Mouse (Mus musculus) forebrain, embryonic 10.5 days (tissue): ENCODE measurements around the gene 1700003F12Rik. TPM values are rescaled to one million over a fixed set of nuclear protein-coding genes. Genes with fewer than 3 reads are reported as not detected.

Source experiments
- DNase-seq: peaks from one replicate; pipeline ENCODE4 v3.0.0-alpha.2; 2017; ENCODE audit warnings: low spot score; ENCODE audit errors: extremely low spot score
- H3K27ac ChIP-seq: fragments of 300-500 bp; sonication (generic); 2 replicates; pipeline ENCODE4 v1.5.1; 2016; ENCODE audit warnings: mild to moderate bottlenecking
- H3K27me3 ChIP-seq: fragments of 300-500 bp; sonication (generic); 2 replicates; pipeline ENCODE4 v1.6.1; 2016; ENCODE audit warnings: mild to moderate bottlenecking; ENCODE audit not compliant: poor library complexity, severe bottlenecking
- H3K36me3 ChIP-seq: fragments of 300-500 bp; sonication (generic); replicated peaks from 2 replicates; pipeline ENCODE4 v1.6.1; 2016; ENCODE audit warnings: mild to moderate bottlenecking, moderate library complexity
- H3K4me1 ChIP-seq: fragments of 300-500 bp; sonication (generic); 2 replicates; pipeline ENCODE4 v1.6.1; 2016
- H3K4me3 ChIP-seq: fragments of 300-500 bp; sonication (generic); 2 replicates; pipeline ENCODE4 v1.5.1; 2016; ENCODE audit warnings: mild to moderate bottlenecking, moderate library complexity
- H3K9me3 ChIP-seq: fragments of 300-500 bp; sonication (generic); 2 replicates; pipeline ENCODE4 v1.6.1; 2016; ENCODE audit warnings: mild to moderate bottlenecking, moderate library complexity
- WGBS: fragments of 180-500 bp; shearing (Covaris S2); methylation state at CpG from one replicate; pipeline ENCODE4 v1.1.7; 2016; 5-methylcytosine and 5-hydroxymethylcytosine counted together
- polyA plus RNA-seq: library from polyadenylated mRNA; unstranded; fragments of >200 nt; fragmentation: Nextera tagmentation; extraction: Ambion mirVana; gene quantifications from 2 replicates; pipeline ENCODE4 v1.2.1, GENCODE M21; 2016

1700003F12Rik gene
- polyA plus RNA-seq, 1 experiment from 2014 or later, result 4.2 TPM

GRCm38 (mm10) chr2:154569071-154569748 lies 22.3 kb downstream of the 1700003F12Rik start:
- H3K27me3 ChIP-seq, result peaks cover 10% of the 10 kb centered on the region; the same call in 1 of the 2 replicates
- H3K27ac ChIP-seq, result peak overlapping the region; percentile 98
- H3K36me3 ChIP-seq, result peaks cover 26% of the 10 kb centered on the region
- peak; percentile 64 for DNase-seq
- H3K4me3 ChIP-seq, result peak overlapping the region; percentile 88
- under 1% methylated on average over 65 of the region's 70 CpGs for WGBS
- H3K9me3 ChIP-seq, result no peaks in the 10 kb centered on the region
- H3K4me1 ChIP-seq, result peaks cover 61% of the 10 kb centered on the region

DNA sequence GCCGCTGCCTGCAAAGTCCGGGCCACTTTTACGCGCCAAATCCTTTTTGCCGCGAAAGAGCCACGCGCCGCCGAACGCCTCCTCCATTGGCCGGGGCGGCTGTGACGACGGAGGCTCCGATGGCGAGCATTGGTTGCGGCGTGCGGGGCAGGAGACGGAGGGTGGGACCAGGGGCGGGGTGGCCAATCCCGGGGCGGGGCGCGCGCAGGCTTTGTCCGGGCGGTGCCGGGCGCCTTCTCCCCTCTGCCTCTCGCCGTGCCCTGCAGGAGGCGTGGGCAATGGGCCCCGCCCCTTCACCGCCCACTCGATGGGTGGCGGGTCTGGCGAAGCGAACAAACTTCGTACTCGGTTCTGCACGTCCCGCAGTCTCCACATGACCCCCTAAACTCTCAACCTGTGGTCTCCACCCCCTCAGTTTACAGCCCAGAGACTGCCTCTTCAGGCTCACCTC lies 23.0 kb downstream of the 1700003F12Rik start, which contains the start of gene E2f1:
Gene E2f1, minus strand, starts transcription at position 57 of the 451 bp plus-strand sequence.
- DNase-seq, result peak; percentile 98
- Histone ChIP-seq H3K9me3 (no peaks in the 10 kb centered on the region), H3K4me1 (peaks cover 61% of the 10 kb centered on the region), H3K27me3 (peaks cover 10% of the 10 kb centered on the region; the same call in 1 of the 2 replicates), H3K36me3 (peaks cover 20% of the 10 kb centered on the region), H3K4me3 (peak within 1 kb of the TSS; percentile 88), H3K27ac (peak within 1 kb of the TSS; percentile 98)
- under 1% methylated on average over 44 of the region's 44 CpGs for WGBS

DNA sequence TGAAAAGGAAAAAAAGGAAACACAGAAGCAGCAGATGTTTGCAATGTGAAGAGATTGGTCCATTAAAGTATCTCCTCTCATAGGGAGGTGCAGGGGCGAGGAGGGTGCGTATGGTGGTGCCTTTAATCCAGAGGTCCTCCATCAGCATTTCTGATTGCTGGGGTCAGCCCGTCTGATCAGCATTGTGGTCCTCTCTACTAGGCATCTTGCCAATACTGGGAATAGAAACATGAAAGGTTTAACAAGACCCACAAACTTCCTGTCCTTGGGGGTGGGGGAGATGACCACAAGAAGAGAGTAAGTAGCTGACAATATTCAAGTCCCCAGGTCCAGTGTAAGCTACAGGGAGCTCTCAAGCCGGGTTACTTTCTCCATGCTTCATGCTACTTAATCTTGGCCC lies 23.8 kb downstream of the 1700003F12Rik start:
- H3K27me3 ChIP-seq, result peaks cover 10% of the 10 kb centered on the region; the same call in 1 of the 2 replicates
- peak overlapping the region; percentile 88; the same call in 1 of the 2 replicates for H3K4me3 ChIP-seq
- no peaks in the 10 kb centered on the region for H3K9me3 ChIP-seq
- H3K36me3 ChIP-seq, result peaks cover 11% of the 10 kb centered on the region
- peaks cover 53% of the 10 kb centered on the region for H3K4me1 ChIP-seq
- 86% methylated on average over 4 of the region's 4 CpGs for WGBS
- DNase-seq, result no peak
- H3K27ac ChIP-seq, result peak overlapping the region; percentile 98

DNA sequence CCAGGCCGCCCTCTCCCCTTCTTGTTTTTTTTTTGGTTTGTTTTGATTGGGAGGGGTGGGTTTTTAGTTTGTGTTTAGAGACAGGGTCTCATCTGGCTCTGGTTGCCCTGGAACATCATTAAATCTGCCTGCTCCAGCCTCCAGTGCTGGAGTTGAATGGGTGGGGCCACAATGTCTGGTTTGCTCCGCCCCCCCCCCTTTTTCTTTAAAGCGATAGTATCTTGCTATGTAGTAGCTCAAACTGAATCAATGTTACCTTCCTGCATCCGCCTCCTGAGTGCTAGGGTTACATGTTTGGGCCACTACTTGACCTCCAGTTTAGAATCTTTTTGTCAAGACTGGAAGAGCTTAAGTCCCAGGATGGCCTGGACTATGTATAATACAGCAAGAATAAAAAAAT lies 24.4 kb downstream of the 1700003F12Rik start:
- Histone ChIP-seq H3K27ac (0 out of 2 replicates have a peak overlapping the region, but pooled peaks have one; percentile 98), H3K27me3 (peaks cover 10% of the 10 kb centered on the region; the same call in 1 of the 2 replicates), H3K9me3 (no peaks in the 10 kb centered on the region), H3K4me1 (peaks cover 50% of the 10 kb centered on the region), H3K36me3 (peaks cover 7% of the 10 kb centered on the region), H3K4me3 (peak overlapping the region; percentile 88; the same call in 1 of the 2 replicates)
- WGBS, result 90% methylated on average over 4 of the region's 4 CpGs
- no peak for DNase-seq

GRCm38 (mm10) chr2:154571976-154572375 lies 25.1 kb downstream of the 1700003F12Rik start:
- no peak overlapping the region for H3K27ac ChIP-seq
- DNase-seq, result no peak
- no peaks in the 10 kb centered on the region for H3K9me3 ChIP-seq
- peaks cover 50% of the 10 kb centered on the region for H3K4me1 ChIP-seq
- H3K36me3 ChIP-seq, result peaks cover 7% of the 10 kb centered on the region
- peaks cover 10% of the 10 kb centered on the region; the same call in 1 of the 2 replicates for H3K27me3 ChIP-seq
- H3K4me3 ChIP-seq, result no peak overlapping the region
- WGBS, result 88% methylated on average over 8 of the region's 8 CpGs

DNA sequence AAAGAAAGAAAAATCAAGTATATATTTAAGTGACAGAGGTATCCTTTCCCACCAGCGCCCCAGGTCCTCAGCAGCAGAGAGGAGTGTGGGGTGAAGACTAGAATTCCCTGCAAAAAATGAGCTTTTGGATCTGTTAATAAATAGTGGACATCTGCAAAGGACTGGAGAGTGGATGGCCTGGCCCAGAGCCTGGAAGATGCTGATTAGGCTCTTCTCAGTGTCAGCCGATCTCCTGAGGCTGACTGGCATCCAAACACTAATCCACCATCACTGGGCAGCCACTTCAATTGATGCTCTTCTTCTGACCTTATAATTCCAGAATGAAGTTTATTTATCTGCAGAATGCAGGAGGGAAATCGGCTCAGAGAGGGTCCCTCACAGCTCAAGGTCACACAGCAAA lies 26.1 kb downstream of the 1700003F12Rik start:
- H3K4me1 ChIP-seq, result peaks cover 50% of the 10 kb centered on the region
- no peaks in the 10 kb centered on the region for H3K9me3 ChIP-seq
- peaks cover 10% of the 10 kb centered on the region; the same call in 1 of the 2 replicates for H3K27me3 ChIP-seq
- H3K4me3 ChIP-seq, result no peak overlapping the region
- WGBS, result 83% methylated on average over 3 of the region's 3 CpGs
- DNase-seq, result no peak
- peaks cover 1% of the 10 kb centered on the region for H3K36me3 ChIP-seq
- no peak overlapping the region for H3K27ac ChIP-seq

DNA sequence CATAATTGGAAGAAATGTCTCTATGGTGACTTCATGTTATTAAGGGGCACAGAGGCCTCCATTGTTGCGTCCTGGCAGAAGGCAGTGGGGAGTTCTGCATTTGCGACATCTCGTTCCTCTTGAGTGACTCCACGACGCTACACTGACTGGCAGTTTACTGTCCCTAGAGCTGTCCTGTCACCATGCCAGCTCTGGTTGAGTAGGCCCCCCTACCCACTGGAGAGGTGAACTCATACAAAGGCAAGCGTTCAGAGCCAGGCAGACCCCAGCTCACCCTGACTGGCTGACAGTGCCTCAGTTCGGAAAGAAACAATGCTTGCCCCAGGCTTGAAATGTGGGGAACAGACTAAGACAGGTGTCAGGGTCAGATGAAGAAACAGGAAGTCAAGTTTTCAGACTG lies 27.4 kb downstream of the 1700003F12Rik start:
- H3K4me1 ChIP-seq, result peaks cover 38% of the 10 kb centered on the region
- DNase-seq, result no peak
- H3K36me3 ChIP-seq, result no peaks in the 10 kb centered on the region
- WGBS, result 76% methylated on average over 7 of the region's 7 CpGs
- H3K27ac ChIP-seq, result no peak overlapping the region
- H3K27me3 ChIP-seq, result peaks cover 10% of the 10 kb centered on the region; the same call in 1 of the 2 replicates
- no peaks in the 10 kb centered on the region for H3K9me3 ChIP-seq
- H3K4me3 ChIP-seq, result no peak overlapping the region

DNA sequence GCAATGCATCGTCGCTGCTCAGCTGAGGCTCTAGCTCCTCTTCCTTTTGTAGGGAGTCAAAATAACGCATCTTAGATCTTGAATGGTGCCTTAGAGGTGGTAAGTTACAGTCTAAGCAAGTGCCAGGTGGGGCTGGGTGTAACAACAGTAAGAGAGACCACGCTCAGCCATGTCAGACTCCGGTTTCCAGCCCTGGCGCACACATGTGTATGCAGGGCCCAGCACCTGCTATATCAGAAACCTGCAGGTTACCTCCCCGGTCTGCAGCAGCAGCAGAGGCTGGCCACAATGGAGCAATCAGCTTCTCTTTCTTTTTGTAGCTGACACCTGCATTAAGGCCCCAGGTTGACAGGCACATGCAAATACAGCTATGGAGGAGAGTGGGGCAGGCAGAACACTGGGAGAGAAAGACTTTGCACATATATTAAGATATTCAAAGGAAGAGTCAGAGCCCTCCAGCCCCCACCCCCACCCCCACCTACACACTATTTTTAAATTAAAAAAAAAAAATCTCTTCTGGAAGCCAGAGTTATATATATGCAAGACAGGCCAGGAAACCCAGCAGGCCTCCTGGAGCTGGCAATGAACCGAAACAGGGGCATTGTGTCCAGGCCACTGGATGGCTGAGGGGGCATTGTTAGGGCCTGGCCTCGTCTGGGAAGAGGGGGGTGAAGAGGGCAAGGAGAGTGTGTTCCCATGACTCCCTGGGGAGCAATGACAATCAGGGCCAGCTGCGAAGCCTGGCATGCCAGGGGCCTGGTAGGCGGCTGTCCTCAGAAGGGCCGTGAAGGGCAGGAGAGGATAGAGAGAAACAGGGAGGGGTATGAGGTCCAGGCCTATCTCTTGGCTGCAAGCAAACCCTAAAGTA lies 30.2 kb downstream of the 1700003F12Rik start:
- Histone ChIP-seq H3K4me3 (peak overlapping the region; percentile 20; the same call in 1 of the 2 replicates), H3K4me1 (peaks cover 20% of the 10 kb centered on the region)
- DNase-seq, result peak; percentile 42

DNA sequence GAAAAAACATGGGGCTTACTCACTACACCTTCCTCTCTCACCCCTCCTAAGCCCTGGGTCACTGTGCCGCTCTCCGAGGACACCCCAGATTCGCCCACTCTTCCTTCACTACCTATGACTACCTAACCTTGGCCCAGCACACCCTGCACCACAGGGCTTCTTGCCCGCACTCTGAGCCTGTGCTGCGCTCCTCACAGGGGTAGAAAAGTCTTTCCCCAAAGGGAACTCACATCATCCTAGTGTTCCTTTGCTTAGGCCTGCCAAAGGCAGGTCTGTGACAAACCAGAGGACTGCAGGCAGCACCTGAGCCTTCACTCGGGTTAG lies 30.8 kb downstream of the 1700003F12Rik start:
- DNase-seq, result no peak
- H3K27ac ChIP-seq, result peak overlapping the region; percentile 83
- H3K4me3 ChIP-seq, result no peak overlapping the region
- H3K9me3 ChIP-seq, result no peaks in the 10 kb centered on the region
- no peaks in the 10 kb centered on the region for H3K27me3 ChIP-seq
- WGBS, result 68% methylated on average over 6 of the region's 6 CpGs
- no peaks in the 10 kb centered on the region for H3K36me3 ChIP-seq
- H3K4me1 ChIP-seq, result peaks cover 20% of the 10 kb centered on the region

More for the DNA sequence above, 30.2 kb downstream of the 1700003F12Rik start:
- WGBS, result 39% methylated on average over 12 of the region's 12 CpGs
- Histone ChIP-seq H3K36me3 (no peaks in the 10 kb centered on the region), H3K27ac (peak overlapping the region; percentile 83), H3K27me3 (0 out of 2 replicates have a peak, but pooled peaks cover under 1% of the 10 kb centered on the region), H3K9me3 (no peaks in the 10 kb centered on the region)

- Histone ChIP-seq H3K9me3 (no peaks in the 10 kb centered on the region), H3K36me3 (no peaks in the 10 kb centered on the region), H3K4me1 (peaks cover 32% of the 10 kb centered on the region), H3K27me3 (no peaks in the 10 kb centered on the region), H3K4me3 (no peak overlapping the region), H3K27ac (peak overlapping the region; percentile 21; the same call in 1 of the 2 replicates)
- 90% methylated on average over 8 of the region's 8 CpGs for WGBS
- no peak for DNase-seq
Measured at GRCm38 (mm10) chr2:154580586-154580985, 33.7 kb downstream of the 1700003F12Rik start.

DNA sequence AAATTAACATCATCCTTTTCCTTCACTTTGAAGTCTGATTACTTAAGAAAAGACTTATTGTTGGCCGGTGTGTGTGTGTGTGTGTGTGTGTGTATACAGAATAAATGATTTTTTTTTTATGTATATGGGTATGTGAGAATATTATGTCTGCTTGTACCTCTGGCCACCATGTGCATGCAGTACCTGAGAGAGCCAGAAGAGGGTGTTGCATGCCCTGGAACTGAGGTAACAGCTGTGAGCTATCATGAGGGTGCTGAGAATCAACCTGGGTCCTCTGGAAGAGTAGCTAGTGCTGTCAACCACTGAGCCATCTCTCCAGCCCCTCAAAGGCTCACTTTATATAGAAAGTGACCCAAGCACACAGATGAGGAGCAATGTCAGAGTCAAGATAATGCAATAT lies 34.5 kb downstream of the 1700003F12Rik start:
- Histone ChIP-seq H3K36me3 (no peaks in the 10 kb centered on the region), H3K27ac (no peak overlapping the region), H3K27me3 (no peaks in the 10 kb centered on the region), H3K9me3 (no peaks in the 10 kb centered on the region), H3K4me1 (peaks cover 31% of the 10 kb centered on the region), H3K4me3 (no peak overlapping the region)
- DNase-seq, result no peak
- 88% methylated on average over 1 of the region's 1 CpGs for WGBS
